Mouse (Mus musculus): ENCODE measurements around the gene Mapre1. TPM values are rescaled to one million over a fixed set of nuclear protein-coding genes. Genes with fewer than 3 reads are reported as not detected.

Gene Mapre1
- polyA plus RNA-seq (2014; fragmentation: Illumina TruSeq; extraction: RNeasy Lipid Tissue Mini Kit (QIAGEN cat#74804); ENCODE audit: low read depth, low replicate concordance): 334 TPM

DNA sequence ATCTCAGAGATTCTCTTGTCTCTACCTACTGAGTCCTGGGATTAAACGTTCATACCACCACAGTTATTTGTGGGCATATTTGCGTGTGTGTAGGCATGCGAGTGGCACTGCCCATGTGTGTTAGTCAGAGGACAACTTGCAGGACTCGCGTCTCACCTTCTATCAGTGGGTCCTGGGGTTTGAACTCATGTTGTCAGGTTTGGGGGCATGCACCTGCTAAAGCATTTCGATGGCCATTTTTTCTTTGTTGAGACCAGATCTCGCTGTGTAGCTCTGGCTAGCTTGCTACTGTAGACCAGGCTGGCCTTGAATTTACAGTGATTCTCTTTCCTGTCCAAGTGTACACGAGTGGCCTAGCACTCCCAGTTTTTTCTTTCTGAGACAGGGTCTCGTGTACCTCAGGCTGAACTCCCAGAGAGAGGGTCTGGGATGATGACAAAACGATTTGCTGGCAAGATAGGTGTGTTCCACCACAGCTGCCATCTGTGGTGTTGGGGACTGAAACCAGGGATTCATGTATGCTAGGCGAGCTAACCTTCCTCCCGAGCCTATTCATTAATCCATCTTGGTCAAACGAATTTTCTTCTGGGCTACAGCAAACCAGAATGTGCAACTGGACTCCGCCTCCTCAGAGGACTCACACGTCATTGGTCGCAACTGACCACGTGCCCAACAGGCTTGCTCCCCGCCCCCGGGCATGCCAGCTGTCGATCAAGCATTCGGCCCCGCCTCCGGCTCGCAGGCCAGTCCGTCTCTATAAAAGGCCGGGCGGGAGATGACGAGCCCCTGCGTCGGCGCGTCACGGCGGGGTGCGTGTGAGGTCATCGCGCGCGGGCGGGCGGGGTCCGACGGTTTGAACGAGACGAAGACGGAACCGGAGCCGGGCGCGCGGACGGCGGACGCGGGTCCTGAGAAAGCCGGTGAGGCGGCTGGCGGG, at the start of gene Mapre1:
Gene Mapre1 (plus strand): TSS at position 775 of the 937 bp plus-strand sequence.

DNA sequence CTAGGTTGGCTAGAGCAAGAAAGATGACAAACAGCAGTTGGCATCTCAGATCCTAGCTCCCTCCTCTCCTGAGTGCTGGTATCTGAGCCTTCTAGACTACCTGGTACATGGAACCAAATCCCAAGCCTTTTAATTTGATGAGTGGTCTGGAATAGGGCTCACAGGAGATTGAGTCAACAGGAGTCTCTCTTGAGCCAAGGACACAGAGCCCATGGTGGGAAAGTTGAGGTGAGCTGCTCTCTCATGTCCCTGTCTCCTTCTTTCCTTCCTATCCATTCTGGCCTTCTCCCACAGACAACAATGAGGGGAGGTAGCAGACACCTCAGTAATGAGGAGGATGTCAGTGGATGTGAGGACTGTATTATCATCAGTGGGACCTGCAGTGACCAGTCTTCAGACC, 44.7 kb upstream of the Mapre1 start, which contains the start of gene Dnmt3c:
Gene Dnmt3c (plus strand): TSS at position 301 of the 400 bp plus-strand sequence.

DNA sequence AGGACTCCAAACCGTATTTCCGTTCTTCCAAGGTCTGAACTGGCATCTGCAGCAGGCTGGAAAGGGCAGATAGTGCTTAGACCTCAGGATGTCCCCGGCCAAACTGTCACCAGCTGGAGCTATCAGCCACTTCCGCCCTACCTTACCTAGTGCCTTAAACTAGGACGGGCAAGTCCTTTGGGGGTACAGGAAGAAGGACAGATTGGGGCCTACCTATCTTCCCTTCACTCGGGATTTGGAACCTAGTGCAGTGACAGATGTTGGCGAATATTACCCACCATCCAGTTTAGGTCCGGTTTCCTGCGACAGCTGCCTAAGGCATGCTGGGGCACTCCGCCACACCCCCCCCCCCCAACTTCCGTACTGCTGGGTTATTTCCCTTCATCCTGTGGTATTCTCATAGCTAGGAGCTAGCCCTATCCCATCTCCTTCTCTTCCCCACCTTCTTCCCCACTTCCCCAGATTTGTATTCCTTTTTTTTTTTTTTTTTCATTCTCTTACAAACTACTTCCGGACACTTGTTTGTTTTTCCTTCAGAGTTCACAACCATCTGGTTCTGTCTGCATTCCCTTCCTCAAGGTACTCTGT, 38.4 kb downstream of the Mapre1 start, which contains the start of gene Efcab8:
Gene Efcab8 (plus strand): TSS at position 538 of the 588 bp plus-strand sequence.

Other genes starting within 250 kb of the Mapre1 start
- not detected for gene 4930404H24Rik, start 248.5 kb upstream of the Mapre1 start, polyA plus RNA-seq (2014; fragmentation: Illumina TruSeq; extraction: RNeasy Lipid Tissue Mini Kit (QIAGEN cat#74804); ENCODE audit: low read depth, low replicate concordance)
- gene Nol4l, start 211.3 kb upstream of the Mapre1 start, polyA plus RNA-seq (2014; fragmentation: Illumina TruSeq; extraction: RNeasy Lipid Tissue Mini Kit (QIAGEN cat#74804); ENCODE audit: low read depth, low replicate concordance): 4.8 TPM
- gene Commd7, start 108.5 kb upstream of the Mapre1 start, polyA plus RNA-seq (2014; fragmentation: Illumina TruSeq; extraction: RNeasy Lipid Tissue Mini Kit (QIAGEN cat#74804); ENCODE audit: low read depth, low replicate concordance): 17.3 TPM
- 0.64 TPM for gene Dnmt3b, start 91.8 kb upstream of the Mapre1 start, polyA plus RNA-seq (2014; fragmentation: Illumina TruSeq; extraction: RNeasy Lipid Tissue Mini Kit (QIAGEN cat#74804); ENCODE audit: low read depth, low replicate concordance)
- not detected for gene Dnmt3c, start 44.6 kb upstream of the Mapre1 start, polyA plus RNA-seq (2014; fragmentation: Illumina TruSeq; extraction: RNeasy Lipid Tissue Mini Kit (QIAGEN cat#74804); ENCODE audit: low read depth, low replicate concordance)
- gene Efcab8, start 38.7 kb downstream of the Mapre1 start, polyA plus RNA-seq (2014; fragmentation: Illumina TruSeq; extraction: RNeasy Lipid Tissue Mini Kit (QIAGEN cat#74804); ENCODE audit: low read depth, low replicate concordance): 0.35 TPM
- gene Sun5, start 129.8 kb downstream of the Mapre1 start, polyA plus RNA-seq (2014; fragmentation: Illumina TruSeq; extraction: RNeasy Lipid Tissue Mini Kit (QIAGEN cat#74804); ENCODE audit: low read depth, low replicate concordance): not detected
- gene Bpifb2, start 133.8 kb downstream of the Mapre1 start, polyA plus RNA-seq (2014; fragmentation: Illumina TruSeq; extraction: RNeasy Lipid Tissue Mini Kit (QIAGEN cat#74804); ENCODE audit: low read depth, low replicate concordance): not detected
- not detected for gene Bpifb6, start 159.1 kb downstream of the Mapre1 start, polyA plus RNA-seq (2014; fragmentation: Illumina TruSeq; extraction: RNeasy Lipid Tissue Mini Kit (QIAGEN cat#74804); ENCODE audit: low read depth, low replicate concordance)
- gene Bpifb3, start 177.0 kb downstream of the Mapre1 start, polyA plus RNA-seq (2014; fragmentation: Illumina TruSeq; extraction: RNeasy Lipid Tissue Mini Kit (QIAGEN cat#74804); ENCODE audit: low read depth, low replicate concordance): not detected
- gene Bpifb4, start 196.9 kb downstream of the Mapre1 start, polyA plus RNA-seq (2014; fragmentation: Illumina TruSeq; extraction: RNeasy Lipid Tissue Mini Kit (QIAGEN cat#74804); ENCODE audit: low read depth, low replicate concordance): not detected
- gene Bpifa6, start 233.7 kb downstream of the Mapre1 start, polyA plus RNA-seq (2014; fragmentation: Illumina TruSeq; extraction: RNeasy Lipid Tissue Mini Kit (QIAGEN cat#74804); ENCODE audit: low read depth, low replicate concordance): not detected

Measured in adrenal gland, adult 10 weeks (tissue).